Mouse (Mus musculus): ENCODE results near the gene Plpp1. TPM values are rescaled to one million over a fixed set of nuclear protein-coding genes. Genes with fewer than 3 reads are reported as not detected.

Plpp1 gene
- polyA plus RNA-seq, 1 experiment from 2014 or later: 34.4 TPM

DNA sequence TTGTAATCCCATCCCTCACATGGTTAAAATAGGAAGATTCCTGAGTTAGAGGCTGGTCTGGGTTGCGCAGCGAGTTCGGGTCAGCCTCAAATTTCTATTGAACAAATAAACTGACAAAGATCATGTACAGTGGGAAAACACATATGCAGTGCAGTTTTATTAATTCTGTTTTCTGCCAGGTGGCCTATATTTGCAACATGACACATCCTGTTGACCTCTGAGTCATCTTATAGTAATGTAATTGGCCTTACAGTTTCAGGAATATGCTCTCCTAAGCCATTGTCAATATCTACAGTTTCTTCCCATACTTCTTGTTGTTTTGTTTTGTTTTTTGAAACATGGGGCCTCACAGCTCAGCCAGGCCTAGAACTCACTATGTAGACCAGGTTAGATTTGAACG lies 3.1 kb downstream of the Plpp1 start:
- peaks cover 6% of the 10 kb centered on the region; the same call in 1 of the 2 replicates for H3K4me1 ChIP-seq
- no peak overlapping the region for H3K4me2 ChIP-seq (replicated peaks)
- H3K27ac ChIP-seq: no peak overlapping the region
- no peak overlapping the region for H3K9ac ChIP-seq
- H3K27me3 ChIP-seq: no peaks in the 10 kb centered on the region
- ATAC-seq (ENCODE audit: insufficient number of reproducible peaks, insufficient read depth, low FRiP score, low TSS enrichment): no peak
- H3K4me3 ChIP-seq: no peak overlapping the region
- H3K36me3 ChIP-seq: peaks cover 14% of the 10 kb centered on the region
- WGBS: 73% methylated on average over 4 of the region's 4 CpGs
- H3K9me3 ChIP-seq: no peaks in the 10 kb centered on the region

DNA sequence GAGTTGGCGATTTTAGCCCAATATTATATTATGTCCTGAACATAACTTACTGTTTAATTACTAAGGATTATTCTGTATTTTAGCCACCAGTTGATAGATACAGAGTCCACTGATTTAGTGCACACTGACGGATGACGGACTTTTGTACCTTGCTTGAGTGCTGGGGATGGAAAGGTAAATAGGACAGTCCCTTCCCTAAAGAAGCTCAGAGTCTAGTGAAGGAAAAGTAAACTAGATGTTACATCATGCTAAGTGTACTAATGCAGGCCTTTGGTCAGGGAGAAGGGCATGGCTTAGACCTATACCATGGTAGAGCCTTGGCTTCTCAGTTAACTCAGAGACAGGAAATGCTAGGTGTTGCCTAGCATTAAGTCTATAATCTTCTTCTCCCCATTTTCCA lies 4.9 kb downstream of the Plpp1 start:
- Histone ChIP-seq H3K36me3 (peaks cover 14% of the 10 kb centered on the region), H3K4me1 (peaks cover 11% of the 10 kb centered on the region; the same call in 1 of the 2 replicates), H3K27me3 (no peaks in the 10 kb centered on the region), H3K4me3 (no peak overlapping the region), H3K9me3 (no peaks in the 10 kb centered on the region), H3K27ac (no peak overlapping the region), H3K4me2 (replicated peaks) (no peak overlapping the region), H3K9ac (no peak overlapping the region)
- ATAC-seq (ENCODE audit: insufficient number of reproducible peaks, insufficient read depth, low FRiP score, low TSS enrichment): no peak
- 94% methylated on average over 3 of the region's 3 CpGs for WGBS

DNA sequence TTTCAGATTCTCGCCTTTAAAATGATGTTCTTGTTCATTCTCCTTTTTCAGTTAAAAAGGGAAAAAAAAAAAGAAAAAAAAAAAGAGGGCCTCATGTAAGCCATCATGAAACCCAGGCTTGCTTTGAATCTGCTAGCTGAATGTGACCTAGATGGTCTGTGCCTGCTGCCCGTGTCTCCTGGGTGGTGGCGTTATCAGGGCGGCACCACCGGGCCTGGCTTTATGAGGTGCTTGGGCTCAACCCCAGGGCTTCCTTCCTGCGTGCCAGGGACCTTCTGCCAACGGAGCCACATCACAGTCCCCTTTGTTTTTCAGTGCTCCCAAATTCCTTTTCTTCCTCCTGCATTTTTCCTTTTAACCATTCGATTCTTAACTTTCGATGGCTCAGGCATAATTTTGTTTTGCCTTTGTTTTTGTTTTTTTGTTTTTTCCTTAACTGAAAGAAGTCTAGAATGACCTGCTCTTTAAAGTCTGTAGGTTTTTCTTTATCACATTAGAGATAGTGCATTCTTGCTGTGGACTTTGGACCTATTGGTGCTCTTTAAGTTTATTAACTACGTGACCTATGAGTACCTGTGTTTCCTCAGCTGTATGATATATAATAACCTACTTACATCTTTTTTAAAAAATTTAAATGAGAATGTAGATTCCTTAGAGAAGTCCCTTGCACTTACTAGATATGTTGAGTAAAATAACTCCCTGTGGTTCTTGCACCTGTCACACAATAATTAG lies 7.5 kb downstream of the Plpp1 start:
- no peak for ATAC-seq (ENCODE audit: insufficient number of reproducible peaks, insufficient read depth, low FRiP score, low TSS enrichment)
- WGBS: 85% methylated on average over 10 of the region's 10 CpGs
- H3K4me1 ChIP-seq: peaks cover 17% of the 10 kb centered on the region; the same call in 1 of the 2 replicates
- peaks cover 14% of the 10 kb centered on the region for H3K36me3 ChIP-seq
- H3K9me3 ChIP-seq: no peaks in the 10 kb centered on the region
- no peak overlapping the region for H3K27ac ChIP-seq
- no peak overlapping the region for H3K9ac ChIP-seq
- no peak overlapping the region for H3K4me3 ChIP-seq
- H3K27me3 ChIP-seq: no peaks in the 10 kb centered on the region
- no peak overlapping the region for H3K4me2 ChIP-seq (replicated peaks)

DNA sequence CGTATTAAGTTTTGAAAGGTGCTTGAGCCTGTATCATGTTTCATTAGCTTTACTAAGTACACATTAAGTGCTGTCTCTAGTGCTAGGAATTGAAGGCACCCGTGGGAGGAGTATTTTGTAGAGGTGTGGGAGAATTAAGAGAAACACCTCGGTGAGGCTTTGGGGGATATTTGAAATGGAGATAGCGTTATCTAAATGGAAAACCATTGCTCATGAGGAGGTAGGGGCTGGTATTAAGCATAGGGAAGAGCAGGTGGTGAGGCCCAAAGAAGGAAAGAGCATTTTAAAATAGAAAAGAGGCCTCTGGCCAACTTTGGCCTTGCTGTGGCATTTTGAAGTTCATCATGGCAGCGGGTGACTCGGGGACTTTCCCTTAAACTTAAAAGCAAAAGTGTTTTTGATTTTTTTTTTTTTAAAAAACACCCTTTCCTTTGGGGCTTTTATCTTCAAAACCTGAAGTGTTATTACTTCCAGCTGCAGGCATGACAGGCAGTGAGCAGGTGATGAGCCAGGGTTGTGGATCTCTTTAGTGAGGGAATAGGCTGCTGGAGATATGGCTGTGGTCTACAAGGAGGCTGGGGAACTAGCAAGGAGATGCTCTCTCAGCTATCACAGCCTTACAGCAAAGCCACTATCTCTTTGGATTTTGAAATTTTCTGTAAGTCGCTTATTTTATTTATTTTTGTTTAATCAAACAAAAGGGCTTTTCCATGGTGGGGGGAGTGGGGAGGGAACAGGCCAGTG lies 9.1 kb downstream of the Plpp1 start:
- no peak overlapping the region for H3K4me3 ChIP-seq
- peaks cover 14% of the 10 kb centered on the region for H3K36me3 ChIP-seq
- H3K4me1 ChIP-seq: peaks cover 14% of the 10 kb centered on the region; the same call in 1 of the 2 replicates
- no peak overlapping the region for H3K4me2 ChIP-seq (replicated peaks)
- WGBS: 72% methylated on average over 7 of the region's 7 CpGs
- no peak for ATAC-seq (ENCODE audit: insufficient number of reproducible peaks, insufficient read depth, low FRiP score, low TSS enrichment)
- no peaks in the 10 kb centered on the region for H3K27me3 ChIP-seq
- H3K9ac ChIP-seq: no peak overlapping the region
- no peaks in the 10 kb centered on the region for H3K9me3 ChIP-seq
- no peak overlapping the region for H3K27ac ChIP-seq

DNA sequence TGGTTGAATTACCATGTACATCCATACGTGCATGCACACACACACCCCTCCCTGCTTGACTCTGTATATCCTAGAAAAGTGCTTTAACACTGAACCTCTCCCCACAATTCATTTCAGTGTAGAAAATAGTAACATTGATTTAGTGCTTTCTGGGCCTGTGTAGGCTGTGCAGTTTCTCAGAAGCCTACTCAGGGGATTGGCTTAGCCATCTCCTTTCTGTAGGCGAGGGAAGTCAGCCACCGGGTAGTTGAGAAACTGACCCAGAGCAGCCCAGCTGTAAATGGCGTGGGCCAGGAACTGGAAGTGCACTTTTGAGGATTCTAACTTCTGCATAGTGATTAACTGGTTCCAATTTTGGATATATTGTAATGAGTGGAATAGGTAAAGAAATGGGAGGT lies 9.7 kb downstream of the Plpp1 start:
- no peak overlapping the region for H3K4me3 ChIP-seq
- H3K9me3 ChIP-seq: no peaks in the 10 kb centered on the region
- no peak overlapping the region for H3K9ac ChIP-seq
- peaks cover 14% of the 10 kb centered on the region; the same call in 1 of the 2 replicates for H3K4me1 ChIP-seq
- H3K4me2 ChIP-seq (replicated peaks): no peak overlapping the region
- no peak for ATAC-seq (ENCODE audit: insufficient number of reproducible peaks, insufficient read depth, low FRiP score, low TSS enrichment)
- 74% methylated on average over 4 of the region's 4 CpGs for WGBS
- H3K27ac ChIP-seq: no peak overlapping the region
- H3K27me3 ChIP-seq: no peaks in the 10 kb centered on the region
- peaks cover 13% of the 10 kb centered on the region for H3K36me3 ChIP-seq

DNA sequence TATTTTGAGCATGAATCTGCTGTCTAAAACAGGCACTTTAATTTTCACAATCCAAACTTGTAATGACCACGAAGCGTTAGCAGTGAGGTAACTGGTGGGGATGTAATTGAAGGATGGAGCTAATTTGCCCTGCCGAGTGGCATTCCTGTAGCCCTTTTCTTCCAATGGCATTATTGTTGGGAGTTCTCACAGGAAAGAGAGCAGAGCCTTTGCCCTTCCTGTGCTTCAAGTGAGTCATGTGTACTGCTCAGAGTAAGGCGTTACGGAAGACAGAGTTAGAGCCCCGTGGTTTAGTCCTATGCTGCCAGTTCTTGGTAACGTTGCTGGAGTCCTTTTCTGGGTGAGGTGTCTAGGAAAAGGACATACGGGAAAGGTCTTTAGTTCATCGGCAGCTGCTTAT lies 10.2 kb downstream of the Plpp1 start:
- no peak overlapping the region for H3K9ac ChIP-seq
- no peak overlapping the region for H3K4me2 ChIP-seq (replicated peaks)
- no peaks in the 10 kb centered on the region for H3K27me3 ChIP-seq
- H3K4me3 ChIP-seq: no peak overlapping the region
- peaks cover 14% of the 10 kb centered on the region; the same call in 1 of the 2 replicates for H3K4me1 ChIP-seq
- ATAC-seq (ENCODE audit: insufficient number of reproducible peaks, insufficient read depth, low FRiP score, low TSS enrichment): no peak
- peaks cover 8% of the 10 kb centered on the region for H3K36me3 ChIP-seq
- 25% methylated on average over 9 of the region's 9 CpGs for WGBS
- no peak overlapping the region for H3K27ac ChIP-seq
- H3K9me3 ChIP-seq: no peaks in the 10 kb centered on the region

DNA sequence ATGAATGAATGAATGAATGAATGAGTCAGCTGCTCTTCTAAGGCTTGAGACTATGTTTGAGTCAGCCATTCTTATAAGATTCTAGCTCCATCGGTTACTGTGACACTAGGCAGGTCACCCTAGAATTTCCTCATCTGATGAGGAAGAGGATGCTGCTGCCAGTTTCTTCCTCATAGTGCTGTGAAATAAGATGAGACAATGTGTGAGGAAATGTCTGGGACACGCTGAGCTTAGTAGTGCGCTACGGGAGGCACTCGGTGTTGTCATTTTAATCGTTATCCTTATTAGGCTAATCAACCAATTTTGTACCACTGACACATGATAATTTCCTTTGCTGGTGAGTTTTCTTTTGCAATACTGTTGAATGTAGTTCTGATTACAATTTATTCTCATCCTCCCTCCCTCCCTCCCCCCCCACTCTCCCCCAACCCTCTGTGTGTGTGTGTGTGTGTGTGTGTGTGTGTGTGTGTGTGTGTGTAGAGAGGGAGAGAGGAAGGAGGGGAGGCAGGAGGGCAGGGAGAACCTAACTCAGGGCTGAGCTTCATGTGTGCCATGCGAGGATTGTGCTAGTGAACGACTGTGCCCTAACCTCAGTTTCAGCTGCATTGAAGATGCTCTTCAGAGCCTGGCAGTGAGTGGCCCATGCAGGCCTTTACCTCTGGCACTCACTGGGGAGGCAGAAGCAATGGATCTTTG lies 11.3 kb downstream of the Plpp1 start:
- Histone ChIP-seq H3K27me3 (no peaks in the 10 kb centered on the region), H3K9me3 (no peaks in the 10 kb centered on the region), H3K36me3 (no peaks in the 10 kb centered on the region), H3K27ac (no peak overlapping the region), H3K4me3 (no peak overlapping the region), H3K4me1 (peaks cover 14% of the 10 kb centered on the region; the same call in 1 of the 2 replicates), H3K9ac (no peak overlapping the region), H3K4me2 (replicated peaks) (no peak overlapping the region)
- 77% methylated on average over 8 of the region's 8 CpGs for WGBS
- no peak for ATAC-seq (ENCODE audit: insufficient number of reproducible peaks, insufficient read depth, low FRiP score, low TSS enrichment)

DNA sequence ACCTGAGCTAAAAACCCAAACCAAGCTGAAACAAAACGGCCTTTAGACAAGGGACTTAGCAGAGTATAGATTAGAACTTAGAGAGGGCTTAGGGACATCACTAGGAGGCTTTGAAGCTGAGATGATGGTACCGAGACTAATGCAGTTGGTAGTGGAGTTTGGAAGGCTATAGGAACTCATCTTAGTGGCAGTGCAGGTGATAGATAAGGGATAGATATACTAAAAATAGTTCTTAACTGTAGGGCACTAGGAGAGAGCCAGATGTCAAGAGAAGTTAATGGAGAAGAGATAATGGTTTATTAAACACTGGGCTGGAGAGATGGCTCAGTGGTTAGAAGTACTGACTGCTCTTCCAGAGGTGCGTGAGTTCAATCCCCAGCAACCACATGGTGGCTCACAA lies 15.4 kb downstream of the Plpp1 start:
- no peak for ATAC-seq (ENCODE audit: insufficient number of reproducible peaks, insufficient read depth, low FRiP score, low TSS enrichment)
- H3K27me3 ChIP-seq: no peaks in the 10 kb centered on the region
- H3K4me3 ChIP-seq: no peak overlapping the region
- H3K9me3 ChIP-seq: no peaks in the 10 kb centered on the region
- H3K4me2 ChIP-seq (replicated peaks): no peak overlapping the region
- no peak overlapping the region for H3K9ac ChIP-seq
- H3K36me3 ChIP-seq: no peaks in the 10 kb centered on the region
- 85% methylated on average over 3 of the region's 3 CpGs for WGBS
- no peak overlapping the region for H3K27ac ChIP-seq
- H3K4me1 ChIP-seq: peaks cover 7% of the 10 kb centered on the region; the same call in 1 of the 2 replicates

DNA sequence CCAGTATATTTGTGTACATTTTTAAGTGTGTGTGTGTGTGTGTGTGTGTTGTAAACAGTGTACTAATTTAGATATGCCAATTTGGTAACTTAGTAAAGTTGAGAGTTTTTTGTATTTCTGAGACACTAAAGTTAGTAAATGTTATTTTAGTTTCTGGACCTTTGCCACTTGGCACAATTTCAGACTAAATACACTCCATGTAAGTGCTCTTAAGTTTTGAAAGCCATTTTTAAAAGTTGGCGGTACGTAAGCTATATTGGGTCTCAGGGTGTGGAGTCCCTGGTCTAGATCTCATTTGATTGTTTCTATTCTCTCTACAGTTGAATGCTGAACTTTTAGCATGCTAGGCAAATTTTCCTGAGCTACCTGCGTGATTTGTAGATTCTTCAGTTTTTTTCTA lies 17.5 kb downstream of the Plpp1 start:
- Histone ChIP-seq H3K9me3 (no peaks in the 10 kb centered on the region), H3K4me3 (no peak overlapping the region), H3K27ac (no peak overlapping the region), H3K9ac (no peak overlapping the region), H3K4me2 (replicated peaks) (no peak overlapping the region), H3K27me3 (no peaks in the 10 kb centered on the region), H3K4me1 (no peaks in the 10 kb centered on the region), H3K36me3 (no peaks in the 10 kb centered on the region)
- WGBS: 85% methylated on average over 3 of the region's 3 CpGs
- no peak for ATAC-seq (ENCODE audit: insufficient number of reproducible peaks, insufficient read depth, low FRiP score, low TSS enrichment)

DNA sequence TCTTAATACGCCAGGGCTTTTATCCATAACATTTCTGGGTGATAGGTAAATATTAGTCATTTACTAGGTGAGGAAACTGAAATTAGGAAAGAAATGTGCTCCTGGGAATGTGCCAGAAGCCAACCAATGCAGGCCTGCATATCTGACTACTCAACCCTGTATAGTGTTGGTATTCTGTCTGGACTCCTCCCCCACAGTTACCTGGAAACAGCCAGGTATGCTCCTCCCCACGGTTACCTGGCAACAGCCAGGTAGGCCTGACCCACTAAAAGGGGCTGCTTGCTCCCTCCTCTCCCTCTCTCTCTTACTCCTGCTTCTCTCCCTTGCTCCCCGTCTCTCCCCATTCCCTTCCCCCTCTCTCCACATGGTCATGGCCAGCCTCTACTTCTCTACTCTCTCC lies 21.8 kb downstream of the Plpp1 start:
- H3K27me3 ChIP-seq: no peaks in the 10 kb centered on the region
- no peak overlapping the region for H3K9ac ChIP-seq
- 53% methylated on average over 3 of the region's 3 CpGs for WGBS
- H3K4me1 ChIP-seq: no peaks in the 10 kb centered on the region
- H3K9me3 ChIP-seq: no peaks in the 10 kb centered on the region
- no peak overlapping the region for H3K4me2 ChIP-seq (replicated peaks)
- no peak for ATAC-seq (ENCODE audit: insufficient number of reproducible peaks, insufficient read depth, low FRiP score, low TSS enrichment)
- H3K4me3 ChIP-seq: no peak overlapping the region
- no peaks in the 10 kb centered on the region for H3K36me3 ChIP-seq
- H3K27ac ChIP-seq: no peak overlapping the region

DNA sequence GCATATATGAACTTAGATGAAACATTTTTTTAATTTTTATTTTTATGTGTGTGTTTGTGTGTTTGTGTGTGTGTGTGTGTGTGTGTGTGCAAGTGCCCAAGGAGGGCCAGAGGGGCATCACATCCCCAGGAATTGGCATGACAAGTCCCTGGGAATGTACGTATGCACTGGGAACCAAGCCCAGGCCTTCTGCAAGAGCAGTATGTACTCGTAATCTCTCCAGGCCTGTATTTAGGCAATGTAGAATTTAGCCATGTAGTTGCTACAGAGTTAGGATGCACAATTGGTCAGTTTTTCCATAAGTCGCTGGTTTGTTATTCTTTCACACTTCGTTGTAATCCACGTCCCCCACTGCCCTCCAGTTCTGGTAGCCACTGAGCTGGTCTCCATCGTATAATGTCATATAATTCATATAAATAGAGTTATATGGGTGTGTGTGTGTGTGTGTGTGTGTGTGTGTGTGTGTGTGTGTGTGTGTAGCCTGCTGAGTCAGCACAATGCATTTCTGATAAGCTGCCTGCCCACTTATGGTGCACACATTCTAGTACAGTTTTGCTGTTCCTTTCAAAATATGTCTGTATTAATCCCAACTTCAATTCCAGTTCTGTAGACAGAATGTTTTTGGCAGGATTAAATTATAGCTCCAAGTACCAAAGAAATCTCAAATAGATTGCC lies 22.8 kb downstream of the Plpp1 start:
- Histone ChIP-seq H3K9ac (no peak overlapping the region), H3K4me3 (no peak overlapping the region), H3K27ac (no peak overlapping the region), H3K4me1 (no peaks in the 10 kb centered on the region), H3K9me3 (no peaks in the 10 kb centered on the region), H3K4me2 (replicated peaks) (no peak overlapping the region), H3K36me3 (no peaks in the 10 kb centered on the region), H3K27me3 (no peaks in the 10 kb centered on the region)
- no peak for ATAC-seq (ENCODE audit: insufficient number of reproducible peaks, insufficient read depth, low FRiP score, low TSS enrichment)
- 90% methylated on average over 6 of the region's 6 CpGs for WGBS
